Mouse (Mus musculus) ovary, adult 2 months (tissue): ENCODE results near the gene Krtap26-1. TPM values are rescaled to one million over a fixed set of nuclear protein-coding genes. Genes with fewer than 3 reads are reported as not detected.

Source experiments
- polyA plus RNA-seq: library from polyadenylated mRNA; depleted of rRNA; stranded (reverse); fragments of >200 nt; gene quantifications from 2 replicates; pipeline ENCODE4 v1.2.3, GENCODE M21; 2012; rRNA removed

Gene Krtap26-1
- not detected in 2 replicates for polyA plus RNA-seq

GRCm38 (mm10) chr16:88647358-88647846 lies at the start of gene Krtap26-1:
Gene Krtap26-1 (minus strand): TSS chr16:88647796.

DNA sequence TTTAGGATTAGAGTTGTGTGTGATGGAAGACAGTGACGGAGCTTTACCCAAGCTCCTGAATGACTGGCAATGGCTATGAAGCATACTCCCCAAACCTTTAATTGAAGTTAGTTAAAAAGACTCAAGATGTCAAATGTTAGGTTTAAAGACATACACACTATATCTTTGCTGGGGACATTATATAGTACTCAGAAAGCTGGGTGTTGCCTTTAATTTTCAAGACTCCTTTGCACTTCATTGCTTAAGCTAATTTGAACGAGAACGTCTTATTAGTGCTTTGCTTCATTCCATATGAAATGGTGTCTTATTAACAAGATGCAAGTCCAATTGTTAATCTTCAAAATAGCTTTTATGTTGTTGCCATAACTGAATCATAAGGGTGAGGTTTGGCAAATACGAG lies 24.0 kb upstream of the Krtap26-1 start, which contains the start of gene Krtap27-1:
Gene Krtap27-1 (minus strand): TSS at position 101 of the 400 bp plus-strand sequence.

DNA sequence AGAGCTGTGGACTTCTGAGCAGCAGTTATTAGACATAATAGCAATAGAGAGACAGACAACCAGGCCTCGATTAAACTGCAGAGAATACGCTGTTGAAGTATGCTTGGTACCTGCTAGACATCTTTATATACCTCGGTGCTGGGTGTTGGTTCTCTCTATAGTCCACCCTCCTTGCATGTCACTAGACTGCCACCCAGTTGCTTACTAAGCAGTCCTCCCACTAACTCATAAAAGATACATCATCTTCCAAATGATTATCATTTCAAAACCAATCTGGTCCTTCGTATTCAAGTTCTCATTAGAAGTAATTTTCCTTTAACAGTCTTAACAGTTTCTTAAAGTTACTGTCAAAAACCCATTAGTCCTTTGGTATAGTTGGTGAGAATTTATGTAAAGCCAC lies 20.0 kb downstream of the Krtap26-1 start, which contains the start of gene 2310079G19Rik:
Gene 2310079G19Rik (minus strand): TSS at position 101 of the 400 bp plus-strand sequence.

GRCm38 (mm10) chr16:88611922-88612321 lies 35.7 kb downstream of the Krtap26-1 start, which contains the start of gene Krtap24-1:
Gene Krtap24-1 (minus strand): TSS chr16:88612279.

Other genes with a start within 250 kb of the Krtap26-1 start
- gene Cldn17, start 140.8 kb downstream of the Krtap26-1 start, polyA plus RNA-seq: not detected in 2 replicates
- gene Cldn8, start 84.6 kb downstream of the Krtap26-1 start, polyA plus RNA-seq: 1.3 and 2.1 TPM in 2 replicates
- gene Krtap24-1, start 35.5 kb downstream of the Krtap26-1 start, polyA plus RNA-seq: not detected in 2 replicates
- gene 2310079G19Rik, start 20.1 kb downstream of the Krtap26-1 start, polyA plus RNA-seq: not detected in 2 replicates
- gene Krtap27-1, start 23.9 kb upstream of the Krtap26-1 start, polyA plus RNA-seq: not detected in 2 replicates
- gene 2310061N02Rik, start 60.2 kb upstream of the Krtap26-1 start, polyA plus RNA-seq: not detected in 2 replicates
- gene Krtap13-1, start 81.1 kb upstream of the Krtap26-1 start, polyA plus RNA-seq: not detected in 2 replicates
- not detected in 2 replicates for gene Krtap13, start 103.8 kb upstream of the Krtap26-1 start, polyA plus RNA-seq
- gene 2310034C09Rik, start 111.1 kb upstream of the Krtap26-1 start, polyA plus RNA-seq: not detected in 2 replicates
- not detected in 2 replicates for gene 2310057N15Rik, start 126.4 kb upstream of the Krtap26-1 start, polyA plus RNA-seq
- not detected in 2 replicates for gene Gm5965, start 130.1 kb upstream of the Krtap26-1 start, polyA plus RNA-seq
- not detected in 2 replicates for gene Gm20741, start 164.4 kb upstream of the Krtap26-1 start, polyA plus RNA-seq
- gene Krtap15, start 172.4 kb upstream of the Krtap26-1 start, polyA plus RNA-seq: not detected in 2 replicates
- not detected in 2 replicates for gene Krtap14, start 178.3 kb upstream of the Krtap26-1 start, polyA plus RNA-seq
- gene Krtap19-1, start 221.6 kb upstream of the Krtap26-1 start, polyA plus RNA-seq: not detected in 2 replicates
- not detected in 2 replicates for gene Krtap19-2, start 226.5 kb upstream of the Krtap26-1 start, polyA plus RNA-seq
- gene Krtap19-3, start 230.2 kb upstream of the Krtap26-1 start, polyA plus RNA-seq: not detected in 2 replicates
- not detected in 2 replicates for gene Krtap19-4, start 237.3 kb upstream of the Krtap26-1 start, polyA plus RNA-seq
- not detected in 2 replicates for gene Krtap19-5, start 248.7 kb upstream of the Krtap26-1 start, polyA plus RNA-seq